Mouse (Mus musculus): ENCODE data around the gene Arl8b.

- TF ChIP-seq CTCF (IDR thresholded peaks at IDR 0.05; ENCODE audit: low read depth), result peak; percentile 62
- no peak for TF ChIP-seq EP300 (IDR thresholded peaks at IDR 0.05; ENCODE audit: low read depth)
These were observed 46.8 kb upstream of the Arl8b start for GRCm38 (mm10) chr6:108735910-108736750.
